Mouse (Mus musculus) lung, adult 2 months (tissue): ENCODE data around the gene Socs7.

Source experiments
- CTCF ChIP-seq: fragments of 200-500 bp; IDR thresholded peaks from 2 replicates; pipeline ENCODE4 v1.5.1; 2011; ENCODE audit warnings: mild to moderate bottlenecking, low read length, control low read depth; ENCODE audit not compliant: insufficient read depth
- POLR2A ChIP-seq: fragments of 200-500 bp; IDR thresholded peaks from 2 replicates; pipeline ENCODE4 v1.6.1; 2011; ENCODE audit warnings: low read depth, mild to moderate bottlenecking, control low read depth, low read length, borderline replicate concordance; ENCODE audit errors: extremely low read depth

DNA sequence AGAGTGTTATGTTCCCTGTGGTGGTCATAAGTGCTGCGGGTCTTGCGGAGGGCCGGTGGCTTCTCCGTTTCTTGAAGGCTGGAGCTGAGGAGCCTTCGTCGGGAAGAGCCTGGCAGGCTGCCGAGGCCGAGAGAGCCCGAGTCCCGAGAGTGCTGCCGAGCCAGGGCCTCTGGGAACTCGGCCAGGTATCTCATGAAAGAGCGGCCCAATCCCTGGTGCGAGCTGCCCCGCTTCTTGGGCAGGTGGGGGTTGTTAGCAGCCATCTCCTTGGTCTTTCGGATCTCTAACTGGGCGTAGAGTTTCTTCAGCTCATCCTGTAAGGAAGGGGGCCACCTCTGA is 23.4 kb upstream of the Socs7 start:
- no peak for TF ChIP-seq CTCF
- no peak for TF ChIP-seq POLR2A
